Comparison of ENCODE assay signal across 23 mouse cellular contexts in genomic region chr3:40452958-40453357, GRCm38 (mm10).
DNase-seq lines count a peak whose midpoint lies in the region; ATAC-seq and TF ChIP-seq lines count a peak whose summit lies in the region.
"Had no signal": no experiment of that assay in that cellular context is flagged by ENCODE, and none has a peak within 500 bp of the region (broad histone marks: within the 10 kb centered on the region; RNA-seq: fewer than 3 reads in every experiment).

No protein-coding gene starts in this region.

- WGBS in heart, embryonic 13.5 days: 80% methylated on average over 5 of the region's 5 CpGs

- no peaks in the 10 kb centered on the region for H3K36me3 ChIP-seq in heart, embryonic 13.5 days
- H3K36me3 ChIP-seq: hindbrain, embryonic 13.5 days; liver, embryonic 15.5 days; midbrain, embryonic 10.5 days; neural tube, embryonic 15.5 days had no signal

- no peak for TF ChIP-seq POLR2A in embryonic fibroblast, embryonic 13.5 days (IDR thresholded peaks at IDR 0.05; ENCODE audit: low read depth, low read length)

- TF ChIP-seq CTCF in embryonic fibroblast, embryonic 13.5 days (IDR thresholded peaks at IDR 0.05; ENCODE audit: borderline replicate concordance, insufficient read depth, low read length): no peak

- H3K4me1 ChIP-seq in heart, embryonic 13.5 days: peaks cover 27% of the 10 kb centered on the region
- H3K4me1 ChIP-seq in embryonic fibroblast, embryonic 13.5 days (ENCODE audit: control insufficient read depth, insufficient read depth, low read length): peaks cover 7% of the 10 kb centered on the region
- H3K4me1 ChIP-seq: hindbrain, embryonic 13.5 days; liver, embryonic 15.5 days had no signal

- no peak overlapping the region for H3K9ac ChIP-seq in heart, embryonic 13.5 days
- H3K9ac ChIP-seq: hindbrain, embryonic 13.5 days; liver, embryonic 15.5 days; neural tube, embryonic 15.5 days had no signal

- H3K9me3 ChIP-seq in heart, embryonic 13.5 days: no peaks in the 10 kb centered on the region
- H3K9me3 ChIP-seq: hindbrain, embryonic 13.5 days; liver, embryonic 15.5 days; midbrain, embryonic 10.5 days; neural tube, embryonic 15.5 days had no signal

- no peaks in the 10 kb centered on the region for H3K27me3 ChIP-seq in heart, embryonic 13.5 days (replicated peaks)
- H3K27me3 ChIP-seq: hindbrain, embryonic 13.5 days; liver, embryonic 15.5 days; neural tube, embryonic 15.5 days had no signal

- no peak for ATAC-seq in heart, embryonic 13.5 days (ENCODE audit: extremely low read depth, insufficient number of reproducible peaks, low FRiP score, low TSS enrichment)
- ATAC-seq: forebrain, embryonic 14.5 days had no signal

- no peak for DNase-seq in heart, postnatal 25 days (ENCODE audit: low spot score)
- peak; percentile 44 for DNase-seq in adipocyte (ENCODE audit: low spot score)
- DNase-seq in lung, postnatal 14 days: peak; percentile 24
- no peak for DNase-seq in spleen, postnatal 4 days (ENCODE audit: low spot score in 2 of 2)
- no peak for DNase-seq in frontal cortex, postnatal 10 days (ENCODE audit: low spot score in 2 of 2)
- DNase-seq: cerebellum, adult 11 months; cerebellum, adult 9-11 months; kidney, adult 2 months; layer of hippocampus, adult 9-11 months; liver; right cerebral cortex, adult 18-20 months; right cerebral cortex, postnatal 4 days; thymus, adult 2 months; thymus, postnatal 4 days had no signal

- H3K4me2 ChIP-seq in heart, embryonic 13.5 days: peak overlapping the region; percentile 30
- H3K4me2 ChIP-seq: hindbrain, embryonic 13.5 days; liver, embryonic 15.5 days; neural tube, embryonic 15.5 days had no signal

- intact Hi-C loops in heart, postnatal 25 days (cut with DNase I): no loop called here

- no peak overlapping the region for H3K4me3 ChIP-seq in heart, embryonic 13.5 days
- H3K4me3 ChIP-seq in embryonic fibroblast, embryonic 13.5 days (ENCODE audit: insufficient read depth, low read length): no peak overlapping the region
- H3K4me3 ChIP-seq: hindbrain, embryonic 13.5 days; liver, embryonic 15.5 days; midbrain, embryonic 10.5 days; neural tube, embryonic 15.5 days had no signal

- H3K27ac ChIP-seq in heart, embryonic 13.5 days (replicated peaks): peak overlapping the region; percentile 83
- H3K27ac ChIP-seq in embryonic fibroblast, embryonic 13.5 days (ENCODE audit: insufficient read depth, low read length): peak overlapping the region; percentile 81
- H3K27ac ChIP-seq: hindbrain, embryonic 13.5 days; kidney, postnatal 0 days; liver, embryonic 15.5 days; midbrain, embryonic 10.5 days; neural tube, embryonic 15.5 days; stomach, postnatal 0 days had no signal

Comparison
In these comparisons a context has a peak if more than half of its experiments do, and no peak if none do; other contexts are left out.
1. DNase-seq: peak in adipocyte (single experiment) and lung, postnatal 14 days (single experiment); none in heart, postnatal 25 days (single experiment), spleen, postnatal 4 days (0 of 2) and frontal cortex, postnatal 10 days (0 of 2).